Mouse (Mus musculus) thymus, postnatal 10 days (tissue): Measurements from ENCODE around the gene Srpk2.
A peak's percentile ranks its signal among the peaks of the same experiment; 100 is the strongest.
"Not testable (repeated sequence)": the region's sequence is repeated elsewhere in the genome, so short reads cannot be mapped to it uniquely, and the experiment has no call there.

Experiments used
- DNase-seq, 2 experiments: peaks; one replicate each; pipeline ENCODE4 v3.0.0; 2021; ENCODE audit warnings: low spot score in 2 of 2

The Srpk2 gene

GRCm38 (mm10) chr5:23674829-23675498 is 9.5 kb downstream of the Srpk2 start:
- DNase-seq: peak; percentile 33 to 53

- no peak for DNase-seq
Measured at GRCm38 (mm10) chr5:23672136-23672535, 12.3 kb downstream of the Srpk2 start.

GRCm38 (mm10) chr5:23670880-23671279 is 13.5 kb downstream of the Srpk2 start:
- no peak for DNase-seq

- no peak for DNase-seq
Measured at GRCm38 (mm10) chr5:23665906-23666305, 18.5 kb downstream of the Srpk2 start.

GRCm38 (mm10) chr5:23661191-23661590 is 23.2 kb downstream of the Srpk2 start:
- DNase-seq: no peak

GRCm38 (mm10) chr5:23658017-23658416 is 26.4 kb downstream of the Srpk2 start:
- DNase-seq: no peak

- peak in 1 of 2 experiments; percentile 25 for DNase-seq
Measured at GRCm38 (mm10) chr5:23656590-23656989, 27.8 kb downstream of the Srpk2 start.

- no peak for DNase-seq
Measured at GRCm38 (mm10) chr5:23655030-23655429, 29.4 kb downstream of the Srpk2 start.

- DNase-seq: no peak
Measured at GRCm38 (mm10) chr5:23652326-23652725, 32.1 kb downstream of the Srpk2 start.

GRCm38 (mm10) chr5:23651786-23652185 is 32.6 kb downstream of the Srpk2 start:
- DNase-seq: no peak

GRCm38 (mm10) chr5:23650504-23650903 is 33.9 kb downstream of the Srpk2 start:
- no peak for DNase-seq

- DNase-seq: no peak
Measured at GRCm38 (mm10) chr5:23649246-23649645, 35.2 kb downstream of the Srpk2 start.

GRCm38 (mm10) chr5:23645671-23646070 is 38.7 kb downstream of the Srpk2 start:
- DNase-seq: peak; percentile 54

- DNase-seq: not testable (repeated sequence)
Measured at GRCm38 (mm10) chr5:23639193-23639592, 45.2 kb downstream of the Srpk2 start.

- no peak for DNase-seq
Measured at GRCm38 (mm10) chr5:23638023-23638422, 46.4 kb downstream of the Srpk2 start.

- no peak for DNase-seq
Measured at GRCm38 (mm10) chr5:23637337-23637736, 47.1 kb downstream of the Srpk2 start.

GRCm38 (mm10) chr5:23631490-23631889 is 52.9 kb downstream of the Srpk2 start:
- peak; percentile 50 to 59 for DNase-seq

- no peak for DNase-seq
Measured at GRCm38 (mm10) chr5:23627221-23627620, 57.2 kb downstream of the Srpk2 start.

GRCm38 (mm10) chr5:23626173-23626572 is 58.2 kb downstream of the Srpk2 start:
- no peak for DNase-seq

- DNase-seq: no peak
Measured at GRCm38 (mm10) chr5:23620621-23621020, 63.8 kb downstream of the Srpk2 start.

GRCm38 (mm10) chr5:23618656-23619055 is 65.8 kb downstream of the Srpk2 start:
- no peak for DNase-seq

- DNase-seq: peak in 1 of 2 experiments; percentile 37
Measured at GRCm38 (mm10) chr5:23617104-23617415, 67.4 kb downstream of the Srpk2 start.

GRCm38 (mm10) chr5:23616270-23617103 is 67.9 kb downstream of the Srpk2 start:
- peak; percentile 28 to 55 for DNase-seq
